Mouse (Mus musculus) myocyte (in vitro differentiated cells): ENCODE data around the gene Ppp1r3e. TPM values are rescaled to one million over a fixed set of nuclear protein-coding genes. Genes with fewer than 3 reads are reported as not detected.

Experiments
- H3K27me3 ChIP-seq: one replicate; pipeline ENCODE4 v1.6.1; 2011; ENCODE audit not compliant: control insufficient read depth, insufficient read depth, insufficient read length
- H3K36me3 ChIP-seq: one replicate; pipeline ENCODE4 v1.6.1; 2011; ENCODE audit not compliant: control insufficient read depth, insufficient read depth
- H3K4me2 ChIP-seq: one replicate; pipeline ENCODE4 v1.6.1; 2011; ENCODE audit warnings: low read depth, control low read depth
- H3K4me3 ChIP-seq: one replicate; pipeline ENCODE4 v1.5.1; 2011; ENCODE audit warnings: mild to moderate bottlenecking, control low read depth, moderate library complexity
- H3K79me2 ChIP-seq: one replicate; pipeline ENCODE4 v1.6.1; 2011; ENCODE audit not compliant: control insufficient read depth, insufficient read depth
- H3ac ChIP-seq: one replicate; pipeline ENCODE4 v1.6.1; 2011; ENCODE audit not compliant: control insufficient read depth, insufficient read length
- CEBPB ChIP-seq: IDR thresholded peaks from 2 replicates; pipeline ENCODE4 v1.6.1; 2011; ENCODE audit warnings: mild to moderate bottlenecking, moderate library complexity; ENCODE audit not compliant: poor library complexity, insufficient read depth, severe bottlenecking
- E2F4 ChIP-seq: IDR thresholded peaks from one replicate; pipeline ENCODE4 v1.6.1; 2011; ENCODE audit warnings: mild to moderate bottlenecking, control low read depth, moderate library complexity; ENCODE audit not compliant: insufficient read depth
- MAX ChIP-seq: IDR thresholded peaks from one replicate; pipeline ENCODE4 v1.6.1; 2011; ENCODE audit warnings: low read depth, mild to moderate bottlenecking, control low read depth
- MYOD1 ChIP-seq, 3 experiments: IDR thresholded peaks; one replicate each; pipeline ENCODE4 v1.6.1; 2011; ENCODE audit warnings: control low read depth in 2 of 3, low read depth in 2 of 3, mild to moderate bottlenecking in 2 of 3, moderate library complexity in 1 of 3; ENCODE audit not compliant: insufficient read length in 2 of 3, control insufficient read depth in 1 of 3
- MYOG ChIP-seq, 3 experiments: IDR thresholded peaks; one replicate each; pipeline ENCODE4 v1.6.1; 2011; ENCODE audit warnings: control low read depth in 2 of 3, low read depth in 2 of 3, mild to moderate bottlenecking in 2 of 3; ENCODE audit not compliant: insufficient read length in 2 of 3, control insufficient read depth in 1 of 3, insufficient read depth in 1 of 3
- POLR2A ChIP-seq: IDR thresholded peaks from one replicate; pipeline ENCODE4 v1.6.1; 2011; ENCODE audit warnings: low read depth, mild to moderate bottlenecking, control low read depth, moderate library complexity; ENCODE audit not compliant: insufficient read length
- POLR2AphosphoS2 ChIP-seq: IDR thresholded peaks from one replicate; pipeline ENCODE4 v1.6.1; 2011; ENCODE audit warnings: low read depth, control low read depth; ENCODE audit not compliant: insufficient read length
- REST ChIP-seq: IDR thresholded peaks from one replicate; pipeline ENCODE4 v1.6.1; 2011; ENCODE audit warnings: mild to moderate bottlenecking, control low read depth, moderate library complexity; ENCODE audit not compliant: insufficient read depth, insufficient read length
- SRF ChIP-seq: IDR thresholded peaks from one replicate; pipeline ENCODE4 v1.6.1; 2011; ENCODE audit warnings: low read depth; ENCODE audit not compliant: control insufficient read depth, insufficient read length
- TCF12 ChIP-seq: IDR thresholded peaks from one replicate; pipeline ENCODE4 v1.6.1; 2011; ENCODE audit warnings: mild to moderate bottlenecking, control low read depth; ENCODE audit not compliant: poor library complexity, insufficient read depth, severe bottlenecking
- TCF3 ChIP-seq: IDR thresholded peaks from one replicate; pipeline ENCODE4 v1.6.1; 2011; ENCODE audit warnings: low read depth, control low read depth; ENCODE audit not compliant: insufficient read length
- USF1 ChIP-seq: IDR thresholded peaks from one replicate; pipeline ENCODE4 v1.6.1; 2011; ENCODE audit warnings: low read depth, mild to moderate bottlenecking, control low read depth, moderate library complexity
- polyA plus RNA-seq: library from polyadenylated mRNA; unstranded; fragments of >200 nt; fragmentation: generic; extraction: Trizol; gene quantifications from one replicate; pipeline ENCODE4 v1.2.1, GENCODE M21; 2012; ENCODE audit warnings: missing spikeins

The Ppp1r3e gene
- polyA plus RNA-seq, 1 experiment: 0.71 TPM

- Histone ChIP-seq H3K36me3 (no peaks in the 10 kb centered on the region), H3K4me2 (no peak overlapping the region), H3K79me2 (no peaks in the 10 kb centered on the region), H3ac (no peak overlapping the region), H3K27me3 (peaks cover 20% of the 10 kb centered on the region), H3K4me3 (no peak overlapping the region)
- TF ChIP-seq SRF (no peak), TCF3 (no peak), MAX (no peak), E2F4 (no peak), POLR2AphosphoS2 (no peak), CEBPB (no peak), MYOG (IDR thresholded peaks at IDR 0.05; ENCODE audit: control insufficient read depth in 1 of 3, insufficient read depth in 1 of 3, insufficient read length in 2 of 3, low read depth in 2 of 3) (no peak), MYOD1 (IDR thresholded peaks at IDR 0.05; ENCODE audit: control insufficient read depth in 1 of 3, insufficient read length in 2 of 3, low read depth in 2 of 3) (no peak), REST (no peak), USF1 (no peak), TCF12 (no peak)
Measured at GRCm38 (mm10) chr14:54908682-54909081, 31.3 kb upstream of the Ppp1r3e start.

- Histone ChIP-seq H3K4me3 (no peak overlapping the region), H3K27me3 (no peaks in the 10 kb centered on the region), H3ac (no peak overlapping the region), H3K36me3 (peaks cover 10% of the 10 kb centered on the region), H3K4me2 (no peak overlapping the region), H3K79me2 (no peaks in the 10 kb centered on the region)
- TF ChIP-seq MYOG (IDR thresholded peaks at IDR 0.05; ENCODE audit: control insufficient read depth in 1 of 3, insufficient read depth in 1 of 3, insufficient read length in 2 of 3, low read depth in 2 of 3) (no peak), REST (no peak), MYOD1 (IDR thresholded peaks at IDR 0.05; ENCODE audit: control insufficient read depth in 1 of 3, insufficient read length in 2 of 3, low read depth in 2 of 3) (no peak), E2F4 (no peak), POLR2AphosphoS2 (no peak), TCF12 (no peak), USF1 (no peak), TCF3 (no peak), POLR2A (no peak), MAX (no peak), CEBPB (no peak), SRF (no peak)
Measured at GRCm38 (mm10) chr14:54903641-54904040, 26.3 kb upstream of the Ppp1r3e start.

DNA sequence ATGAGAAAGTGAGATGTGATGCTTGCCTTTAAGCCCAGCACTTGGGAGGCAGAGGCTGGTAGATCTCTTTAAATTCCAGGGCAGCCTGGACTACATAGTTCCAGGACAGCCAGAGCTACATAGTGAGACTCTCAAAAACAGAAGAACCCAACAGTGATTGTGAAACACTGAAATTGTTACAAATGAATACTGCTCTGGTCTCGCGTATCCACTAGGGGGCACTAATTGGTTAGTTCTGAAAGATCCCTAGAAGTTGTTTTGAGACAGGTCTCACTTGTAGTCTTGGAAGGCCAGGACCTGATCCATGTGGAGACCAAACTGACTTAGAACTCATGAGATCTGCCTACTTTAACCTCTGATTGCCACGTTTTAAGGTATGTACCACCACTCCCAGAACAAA lies 23.0 kb upstream of the Ppp1r3e start:
- Histone ChIP-seq H3K36me3 (peaks cover 27% of the 10 kb centered on the region), H3ac (no peak overlapping the region), H3K27me3 (no peaks in the 10 kb centered on the region), H3K4me3 (no peak overlapping the region), H3K79me2 (peaks cover 14% of the 10 kb centered on the region), H3K4me2 (no peak overlapping the region)
- no peak for TF ChIP-seq USF1
- peak; percentile 36; the same call in 1 of the 2 replicates for TF ChIP-seq CEBPB

GRCm38 (mm10) chr14:54897445-54897844 lies 20.1 kb upstream of the Ppp1r3e start:
- Histone ChIP-seq H3K4me2 (no peak overlapping the region), H3ac (no peak overlapping the region), H3K27me3 (no peaks in the 10 kb centered on the region), H3K79me2 (peaks cover 26% of the 10 kb centered on the region), H3K36me3 (peaks cover 27% of the 10 kb centered on the region), H3K4me3 (no peak overlapping the region)
- no peak for TF ChIP-seq SRF
- no peak for TF ChIP-seq POLR2A
- no peak for TF ChIP-seq MYOG (IDR thresholded peaks at IDR 0.05; ENCODE audit: control insufficient read depth in 1 of 3, insufficient read depth in 1 of 3, insufficient read length in 2 of 3, low read depth in 2 of 3)
- no peak for TF ChIP-seq USF1
- TF ChIP-seq E2F4: no peak

- TF ChIP-seq POLR2AphosphoS2: no peak
- TF ChIP-seq CEBPB: no peak
- TF ChIP-seq REST: no peak
- no peak for TF ChIP-seq SRF
- TF ChIP-seq E2F4: no peak
- no peak for TF ChIP-seq MYOD1 (IDR thresholded peaks at IDR 0.05; ENCODE audit: control insufficient read depth in 1 of 3, insufficient read length in 2 of 3, low read depth in 2 of 3)
- TF ChIP-seq TCF3: no peak
- no peak for TF ChIP-seq USF1
- TF ChIP-seq POLR2A: no peak
- Histone ChIP-seq H3K79me2 (peaks cover 26% of the 10 kb centered on the region), H3K4me3 (peak overlapping the region; percentile 86), H3K4me2 (peak overlapping the region; percentile 93), H3ac (peak overlapping the region; percentile 87), H3K27me3 (no peaks in the 10 kb centered on the region), H3K36me3 (peaks cover 22% of the 10 kb centered on the region)
Measured at GRCm38 (mm10) chr14:54894296-54895151, 17.2 kb upstream of the Ppp1r3e start.
